Mouse (Mus musculus) thymus, postnatal 14 days (tissue): Measurements from ENCODE around the gene Tyk2.

Source experiments
- DNase-seq: peaks from one replicate; pipeline ENCODE4 v3.0.0; 2021

Tyk2 gene

GRCm38 (mm10) chr9:21131059-21131956, at the start of gene Tyk2:
Tyk2 (minus strand) TSS chr9:21131243.
- peak; percentile 91 for DNase-seq

- no peak for DNase-seq
These were observed 49.8 kb upstream of the Tyk2 start for GRCm38 (mm10) chr9:21180841-21181240.

GRCm38 (mm10) chr9:21180402-21180801, 49.4 kb upstream of the Tyk2 start:
- DNase-seq, result no peak

GRCm38 (mm10) chr9:21172364-21172763, 41.3 kb upstream of the Tyk2 start:
- no peak for DNase-seq

- no peak for DNase-seq
These were observed 38.1 kb upstream of the Tyk2 start for GRCm38 (mm10) chr9:21169157-21169556.

- DNase-seq, result peak; percentile 80
These were observed 37.4 kb upstream of the Tyk2 start for GRCm38 (mm10) chr9:21168161-21169123.

- DNase-seq, result peak; percentile 48
These were observed 36.4 kb upstream of the Tyk2 start for GRCm38 (mm10) chr9:21167140-21168097.

- DNase-seq, result no peak
These were observed 35.5 kb upstream of the Tyk2 start for GRCm38 (mm10) chr9:21166516-21166915.

GRCm38 (mm10) chr9:21165952-21166451, 35.0 kb upstream of the Tyk2 start:
- peak; percentile 67 for DNase-seq

- DNase-seq, result peak; percentile 74
These were observed 34.3 kb upstream of the Tyk2 start, which contains the start of gene Pde4a for GRCm38 (mm10) chr9:21165041-21165951. Pde4a (plus strand) TSS chr9:21165714.

- peak; percentile 42 for DNase-seq
These were observed 33.0 kb upstream of the Tyk2 start for GRCm38 (mm10) chr9:21164072-21164471.

GRCm38 (mm10) chr9:21163086-21164050, 32.3 kb upstream of the Tyk2 start:
- no peak for DNase-seq

- DNase-seq, result peak; percentile 86
These were observed 30.3 kb upstream of the Tyk2 start for GRCm38 (mm10) chr9:21161209-21161909.

- DNase-seq, result no peak
These were observed 23.7 kb upstream of the Tyk2 start for GRCm38 (mm10) chr9:21154787-21155186.

- DNase-seq, result no peak
These were observed 22.8 kb upstream of the Tyk2 start for GRCm38 (mm10) chr9:21153833-21154232.

- DNase-seq, result peak; percentile 47
These were observed 22.3 kb upstream of the Tyk2 start for GRCm38 (mm10) chr9:21153331-21153730.

- DNase-seq, result peak; percentile 72
These were observed 21.7 kb upstream of the Tyk2 start for GRCm38 (mm10) chr9:21152715-21153114.

- DNase-seq, result peak; percentile 93
These were observed 18.8 kb upstream of the Tyk2 start, which contains the start of gene Cdc37 for GRCm38 (mm10) chr9:21149654-21150419. Cdc37 (minus strand) TSS chr9:21149982.
